Mouse (Mus musculus) lung, adult 2 months (tissue): ENCODE measurements around the gene Syf2.

Experiments used
- CTCF ChIP-seq: fragments of 200-500 bp; IDR thresholded peaks from 2 replicates; pipeline ENCODE4 v1.5.1; 2011; ENCODE audit warnings: mild to moderate bottlenecking, low read length, control low read depth; ENCODE audit not compliant: insufficient read depth
- POLR2A ChIP-seq: fragments of 200-500 bp; IDR thresholded peaks from 2 replicates; pipeline ENCODE4 v1.6.1; 2011; ENCODE audit warnings: low read depth, mild to moderate bottlenecking, control low read depth, low read length, borderline replicate concordance; ENCODE audit errors: extremely low read depth

- TF ChIP-seq POLR2A (no peak), CTCF (peak; percentile 8; the same call in 1 of the 2 replicates)
Measured at GRCm38 (mm10) chr4:134892096-134892495, 38.6 kb upstream of the Syf2 start.
